Mouse (Mus musculus) gastrocnemius, postnatal 14 days (tissue): ENCODE results near the gene Olfr727. TPM values are rescaled to one million over a fixed set of nuclear protein-coding genes. Genes with fewer than 3 reads are reported as not detected.

Experiments
- DNase-seq: peaks from one replicate; pipeline ENCODE4 v3.0.0; 2021; ENCODE audit warnings: mixed read lengths
- intact Hi-C: fragments of 180-260 bp; cut with DNase I; formaldehyde crosslinking; loops from one replicate; pipeline ENCODE4 v1.15.1; 2025; ENCODE audit warnings: low total_unique reads
- long read RNA-seq, 2 experiments: library from polyadenylated mRNA; stranded (forward); transcript quantifications; one replicate each; pipeline ENCODE4 v2.0.0; 2021
- total RNA-seq, 2 experiments: library from RNA; stranded (reverse); gene quantifications; 2 replicates each; pipeline ENCODE4 v1.2.3; 2021

The Olfr727 gene
- not detected for total RNA-seq
- long read RNA-seq, experiment 1, result 0 reads
- long read RNA-seq, experiment 2, result 0 reads

DNA sequence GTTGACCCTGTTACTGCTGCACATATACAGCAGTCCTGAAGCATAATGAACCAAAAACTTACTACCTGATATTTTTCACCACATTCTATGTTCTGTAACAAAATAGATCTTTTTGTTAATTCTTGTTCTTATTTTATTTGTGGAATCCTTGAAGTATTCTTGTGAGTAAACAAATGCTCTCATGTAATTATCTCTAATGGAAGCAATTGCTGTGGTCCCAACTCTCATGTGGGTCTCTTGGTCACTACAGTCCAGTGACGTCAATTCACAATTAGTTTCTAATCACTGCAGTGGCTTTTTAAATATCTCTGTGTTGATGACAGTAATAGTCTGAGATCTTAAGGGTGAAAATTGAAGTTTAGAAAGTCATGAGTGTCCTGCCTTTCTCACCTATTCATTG is at the start of gene Olfr727:
Olfr727 (plus strand) TSS at position 301 of the 400 bp plus-strand sequence.
- DNase-seq, result no peak
- intact Hi-C loops, result no loop called here

DNA sequence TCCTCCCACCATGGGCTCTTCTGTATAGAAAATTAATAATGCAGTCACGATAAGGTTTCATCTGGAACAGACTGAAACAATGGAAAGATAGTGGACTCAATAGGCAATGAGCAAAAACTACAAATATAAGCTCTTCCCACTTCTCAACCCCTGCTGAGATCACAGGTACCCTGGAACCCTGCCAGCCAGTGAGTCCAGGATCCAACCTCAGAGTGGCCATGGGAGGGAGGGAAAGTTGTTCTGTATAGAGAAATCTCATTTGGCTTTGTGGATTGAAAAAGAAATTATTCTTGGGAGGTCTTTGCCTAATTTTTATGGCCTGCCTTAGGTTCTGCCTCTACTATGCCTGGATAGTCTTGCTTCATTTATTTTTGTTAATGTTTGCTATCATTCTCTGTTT is 32.1 kb upstream of the Olfr727 start, which contains the start of gene Olfr726:
Olfr726 (minus strand) TSS at position 101 of the 400 bp plus-strand sequence.
- intact Hi-C loops, result no loop called here
- no peak for DNase-seq

DNA sequence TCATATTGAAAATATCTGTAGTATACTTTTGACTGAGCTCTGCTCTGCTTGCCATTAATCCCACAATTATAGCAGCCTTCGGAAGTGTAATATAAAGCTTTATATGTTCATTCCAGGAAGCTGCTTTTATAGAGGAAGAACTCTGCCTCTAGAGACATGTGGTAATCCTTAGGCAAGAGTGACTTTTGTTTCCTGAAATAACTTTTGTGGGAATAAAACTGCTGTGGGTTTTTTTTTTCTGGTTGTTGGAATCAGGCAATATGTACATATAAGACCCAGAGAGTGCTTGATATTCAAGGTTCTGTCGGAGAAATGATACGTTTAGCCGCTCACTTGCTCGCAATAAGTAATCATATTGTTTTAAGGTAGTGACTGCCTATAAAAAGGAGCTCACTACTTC is 19.6 kb downstream of the Olfr727 start, which contains the start of gene Olfr728:
Olfr728 (minus strand) TSS at position 101 of the 400 bp plus-strand sequence.
- DNase-seq, result no peak
- intact Hi-C loops, result no loop called here

DNA sequence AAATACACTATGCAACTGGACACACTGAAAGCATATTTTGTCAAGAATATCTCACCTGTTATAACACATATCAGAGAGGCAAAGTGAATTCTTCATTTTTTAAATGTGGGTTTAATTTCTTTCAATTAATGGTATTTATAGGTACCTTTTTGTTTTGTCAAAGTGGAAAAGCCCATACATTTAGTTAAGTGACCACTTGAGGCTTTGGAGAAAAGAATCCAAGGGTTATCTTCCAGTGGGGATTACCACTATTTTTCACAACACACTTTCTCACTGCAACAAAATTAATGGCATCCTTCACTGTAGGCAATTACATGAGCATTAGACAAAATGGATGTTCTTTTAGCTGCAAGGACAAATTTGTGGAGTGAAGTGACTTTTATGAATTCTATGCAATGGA is 29.8 kb downstream of the Olfr727 start, which contains the start of gene Olfr729:
Olfr729 (minus strand) TSS at position 101 of the 400 bp plus-strand sequence.
- intact Hi-C loops, result no loop called here
- no peak for DNase-seq

Other genes with a start within 250 kb of the Olfr727 start
- not detected for gene Olfr722, start 221.2 kb upstream of the Olfr727 start, total RNA-seq
- not detected for gene Olfr723, start 191.4 kb upstream of the Olfr727 start, total RNA-seq
- not detected for gene Olfr724, start 159.9 kb upstream of the Olfr727 start, total RNA-seq
- not detected for gene Olfr725, start 82.8 kb upstream of the Olfr727 start, total RNA-seq
- not detected for gene Olfr726, start 32.2 kb upstream of the Olfr727 start, total RNA-seq
- not detected for gene Olfr728, start 19.5 kb downstream of the Olfr727 start, total RNA-seq
- not detected for gene Olfr729, start 29.7 kb downstream of the Olfr727 start, total RNA-seq
- not detected for gene Olfr730, start 65.0 kb downstream of the Olfr727 start, total RNA-seq
- gene Olfr731, start 118.7 kb downstream of the Olfr727 start, total RNA-seq, result not detected
- gene Olfr732, start 161.0 kb downstream of the Olfr727 start, total RNA-seq, result not detected
- gene Olfr733, start 178.3 kb downstream of the Olfr727 start, total RNA-seq, result not detected
- not detected for gene Olfr734, start 203.6 kb downstream of the Olfr727 start, total RNA-seq
- gene Olfr735, start 225.7 kb downstream of the Olfr727 start, total RNA-seq, result not detected
- not detected for gene Tlr11, start 234.7 kb downstream of the Olfr727 start, total RNA-seq